Mouse (Mus musculus) layer of hippocampus, postnatal 36 days (tissue): Measurements from ENCODE around the gene Cped1. TPM values are rescaled to one million over a fixed set of nuclear protein-coding genes. Genes with fewer than 3 reads are reported as not detected.

Experiments
- total RNA-seq, 2 experiments: library from RNA; stranded (reverse); gene quantifications; 2 replicates each; pipeline ENCODE4 v1.2.3; 2021

The Cped1 gene
- total RNA-seq, 2 experiments from 2014 or later = 1.7 to 2.1 TPM

Other genes with a start within 250 kb of the Cped1 start
- gene Tspan12, start 133.4 kb upstream of the Cped1 start, total RNA-seq = 10 to 100 TPM; 26.1 to 33.7 TPM
- gene Ing3, start 36.3 kb upstream of the Cped1 start, total RNA-seq = 10 to 100 TPM; 29.3 to 31.8 TPM